Mouse (Mus musculus) stomach, postnatal 0 days (tissue): ENCODE results near the gene Eme1. TPM values are rescaled to one million over a fixed set of nuclear protein-coding genes. Genes with fewer than 3 reads are reported as not detected.

ENCODE experiments used
- ATAC-seq: fragments of 200-750 bp; cut with Nextera tagmentation; 2 replicates; pipeline ENCODE4 v1.8.0; 2017; ENCODE audit not compliant: low FRiP score, low TSS enrichment
- DNase-seq: peaks from one replicate; pipeline ENCODE4 v3.0.0-alpha.2; 2016; ENCODE audit warnings: low spot score
- H3K27ac ChIP-seq: fragments of 300-500 bp; sonication (generic); replicated peaks from 2 replicates; pipeline ENCODE4 v1.5.1; 2014; ENCODE audit warnings: mild to moderate bottlenecking, control low read depth
- H3K27me3 ChIP-seq: fragments of 300-500 bp; sonication (generic); 2 replicates; pipeline ENCODE4 v1.6.1; 2014; ENCODE audit warnings: low read length; ENCODE audit not compliant: control insufficient read depth, insufficient read depth
- H3K36me3 ChIP-seq: fragments of 300-500 bp; sonication (generic); 2 replicates; pipeline ENCODE4 v1.6.1; 2014; ENCODE audit warnings: low read length, mixed read lengths; ENCODE audit not compliant: control insufficient read depth, insufficient read depth
- H3K4me1 ChIP-seq: fragments of 300-500 bp; sonication (generic); replicated peaks from 2 replicates; pipeline ENCODE4 v1.6.1; 2014; ENCODE audit warnings: antibody characterized with exemption; ENCODE audit not compliant: control insufficient read depth, insufficient read depth
- H3K4me2 ChIP-seq: fragments of 300-500 bp; sonication (generic); replicated peaks from 2 replicates; pipeline ENCODE4 v1.6.1; 2014; ENCODE audit warnings: low read depth, mild to moderate bottlenecking, control low read depth, moderate library complexity
- H3K4me3 ChIP-seq: fragments of 300-500 bp; sonication (generic); 2 replicates; pipeline ENCODE4 v1.5.1; 2014; ENCODE audit warnings: low read depth, low read length, control low read depth
- H3K9ac ChIP-seq: fragments of 300-500 bp; sonication (generic); 2 replicates; pipeline ENCODE4 v1.6.1; 2014; ENCODE audit warnings: mild to moderate bottlenecking, low read length, control low read depth, mixed read lengths
- H3K9me3 ChIP-seq: fragments of 300-500 bp; sonication (generic); 2 replicates; pipeline ENCODE4 v1.6.1; 2016; ENCODE audit warnings: low read length; ENCODE audit not compliant: control insufficient read depth
- CTCF ChIP-seq: IDR thresholded peaks from 2 replicates; pipeline ENCODE4 v1.5.1; 2016; ENCODE audit warnings: antibody characterized with exemption, low read depth, mild to moderate bottlenecking, moderate library complexity
- EP300 ChIP-seq: optimal IDR thresholded peaks from 2 replicates; pipeline ENCODE3; 2016; ENCODE audit warnings: antibody characterized with exemption
- WGBS: fragments of 180-500 bp; shearing (Covaris S2); extraction: QIAGEN DNeasy Blood & Tissue Kit; methylation state at CpG from one replicate; pipeline ENCODE4 v1.1.7; 2014; 5-methylcytosine and 5-hydroxymethylcytosine counted together
- polyA plus RNA-seq: library from polyadenylated mRNA; unstranded; fragments of >200 nt; fragmentation: Nextera tagmentation; extraction: Ambion mirVana; gene quantifications from 2 replicates; pipeline ENCODE4 v1.2.1, GENCODE M21; 2015

Gene Eme1
- polyA plus RNA-seq, 1 experiment from 2014 or later: 3.4 TPM

DNA sequence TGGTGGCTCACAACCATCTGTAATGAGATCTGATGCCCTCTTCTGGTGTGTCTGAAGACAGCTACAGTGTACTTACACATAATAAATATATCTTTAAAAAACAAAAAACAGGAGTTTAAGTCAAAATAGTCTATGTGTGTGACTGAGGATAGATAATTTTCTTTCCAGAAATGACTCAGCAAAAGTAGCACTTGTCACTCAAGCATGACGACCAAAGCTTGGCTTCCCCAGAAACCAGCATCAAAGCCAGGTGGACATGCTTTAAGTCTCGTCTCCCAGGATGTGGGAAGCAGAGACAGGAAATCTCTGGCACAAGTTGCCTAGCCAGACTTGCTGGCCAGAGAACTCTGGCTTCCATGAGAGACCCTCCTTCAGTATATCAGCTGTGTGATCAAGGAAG, 31.6 kb downstream of the Eme1 start:
- ATAC-seq (no peak), DNase-seq (no peak)
- Histone ChIP-seq H3K27ac (no peak overlapping the region), H3K36me3 (no peaks in the 10 kb centered on the region), H3K27me3 (no peaks in the 10 kb centered on the region), H3K4me1 (no peaks in the 10 kb centered on the region), H3K4me2 (no peak overlapping the region), H3K4me3 (no peak overlapping the region), H3K9me3 (no peaks in the 10 kb centered on the region), H3K9ac (no peak overlapping the region)
- WGBS: 78% methylated on average over 2 of the region's 2 CpGs
- TF ChIP-seq EP300 (no peak), CTCF (no peak)

DNA sequence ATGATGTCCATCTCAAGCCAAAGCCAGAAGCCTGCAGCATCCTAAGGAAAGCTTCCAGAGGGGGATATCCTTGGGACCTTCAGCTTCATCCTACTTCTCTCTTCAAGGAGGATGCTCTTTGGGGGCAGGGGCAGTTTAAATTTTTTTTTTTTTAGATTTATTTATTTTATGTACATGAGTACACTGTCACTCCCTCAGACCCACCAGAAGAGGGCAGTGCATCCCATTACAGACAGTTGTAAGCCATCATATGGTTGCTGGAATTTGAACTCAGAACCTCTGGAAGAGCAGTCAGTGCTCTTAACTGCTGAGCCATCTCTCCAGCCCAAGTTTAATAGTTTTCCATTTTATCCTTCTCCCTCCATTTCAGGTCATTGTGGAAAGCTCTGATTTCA, 32.3 kb downstream of the Eme1 start:
- no peak for TF ChIP-seq EP300
- TF ChIP-seq CTCF: peak; percentile 42; the same call in 1 of the 2 replicates
- ATAC-seq: no peak
- H3K9ac ChIP-seq: no peak overlapping the region

DNA sequence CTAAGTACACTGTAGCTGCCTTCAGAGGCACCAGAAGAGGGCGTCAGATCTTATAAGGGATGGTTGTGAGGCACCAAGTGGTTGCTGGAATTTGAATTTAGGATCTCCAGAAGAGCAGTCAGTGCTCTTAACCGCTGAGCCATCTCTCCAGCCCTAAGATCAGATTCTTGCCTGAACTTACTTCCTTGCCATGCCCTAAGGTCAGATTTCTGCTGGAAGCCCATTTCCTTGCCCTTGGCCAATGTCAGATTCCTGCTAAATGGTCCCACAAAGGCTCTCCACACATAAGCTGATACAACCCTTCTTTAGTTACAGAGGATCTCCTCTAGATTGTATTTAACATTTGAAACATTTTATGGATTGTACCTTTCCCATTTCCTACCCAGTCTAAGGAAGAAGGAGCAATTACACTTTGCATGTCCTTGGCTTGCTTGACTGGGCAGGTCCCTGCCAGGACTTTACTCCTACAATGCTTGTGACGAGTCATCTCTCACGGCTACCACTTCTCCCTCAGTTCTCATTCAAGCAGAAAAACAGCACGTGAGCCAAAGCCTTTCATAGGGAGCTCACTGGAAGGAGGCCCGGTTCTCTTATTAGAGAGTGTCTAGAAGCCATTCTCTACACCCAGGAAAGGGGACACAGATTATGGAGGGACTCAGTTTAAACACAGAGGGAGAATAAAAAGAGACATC, 32.9 kb downstream of the Eme1 start:
- Histone ChIP-seq H3K36me3 (no peaks in the 10 kb centered on the region), H3K27me3 (no peaks in the 10 kb centered on the region), H3K9ac (no peak overlapping the region), H3K27ac (no peak overlapping the region), H3K4me1 (no peaks in the 10 kb centered on the region), H3K4me2 (no peak overlapping the region), H3K4me3 (no peak overlapping the region), H3K9me3 (no peaks in the 10 kb centered on the region)
- DNase-seq: no peak
- TF ChIP-seq CTCF (no peak), EP300 (no peak)
- no peak for ATAC-seq
- WGBS: 56% methylated on average over 6 of the region's 6 CpGs

More for the DNA sequence above, 32.3 kb downstream of the Eme1 start:
- no peaks in the 10 kb centered on the region for H3K36me3 ChIP-seq
- H3K4me1 ChIP-seq: no peaks in the 10 kb centered on the region
- H3K27ac ChIP-seq: no peak overlapping the region
- H3K4me2 ChIP-seq: no peak overlapping the region
- no peaks in the 10 kb centered on the region for H3K27me3 ChIP-seq
- DNase-seq: no peak
- H3K9me3 ChIP-seq: no peaks in the 10 kb centered on the region
- H3K4me3 ChIP-seq: no peak overlapping the region

DNA sequence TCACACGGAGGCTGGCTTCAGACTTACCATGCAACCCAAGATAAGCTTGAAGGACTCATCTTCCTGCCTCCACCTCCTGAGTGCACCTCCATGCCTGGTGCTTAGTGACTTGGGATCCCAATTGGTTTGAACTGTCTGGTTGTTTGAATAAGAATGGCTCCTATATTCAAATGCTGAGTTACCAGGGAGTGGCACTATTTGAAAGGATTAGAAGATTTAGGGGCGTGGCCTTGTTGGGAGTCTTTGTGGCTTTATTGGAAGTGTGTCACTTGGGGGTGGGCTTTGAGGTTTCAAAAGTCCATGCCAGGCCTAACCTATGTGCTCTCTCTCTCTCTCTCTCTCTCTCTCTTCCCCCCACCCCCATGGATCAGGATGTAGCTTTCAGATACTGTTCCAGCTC, 36.1 kb downstream of the Eme1 start:
- H3K4me2 ChIP-seq: no peak overlapping the region
- no peaks in the 10 kb centered on the region for H3K27me3 ChIP-seq
- no peak overlapping the region for H3K9ac ChIP-seq
- ATAC-seq (no peak), DNase-seq (no peak)
- TF ChIP-seq EP300 (no peak), CTCF (no peak)
- no peak overlapping the region for H3K27ac ChIP-seq
- H3K4me1 ChIP-seq: no peaks in the 10 kb centered on the region
- WGBS: 91% methylated on average over 2 of the region's 2 CpGs
- H3K36me3 ChIP-seq: no peaks in the 10 kb centered on the region
- no peaks in the 10 kb centered on the region for H3K9me3 ChIP-seq
- H3K4me3 ChIP-seq: no peak overlapping the region

DNA sequence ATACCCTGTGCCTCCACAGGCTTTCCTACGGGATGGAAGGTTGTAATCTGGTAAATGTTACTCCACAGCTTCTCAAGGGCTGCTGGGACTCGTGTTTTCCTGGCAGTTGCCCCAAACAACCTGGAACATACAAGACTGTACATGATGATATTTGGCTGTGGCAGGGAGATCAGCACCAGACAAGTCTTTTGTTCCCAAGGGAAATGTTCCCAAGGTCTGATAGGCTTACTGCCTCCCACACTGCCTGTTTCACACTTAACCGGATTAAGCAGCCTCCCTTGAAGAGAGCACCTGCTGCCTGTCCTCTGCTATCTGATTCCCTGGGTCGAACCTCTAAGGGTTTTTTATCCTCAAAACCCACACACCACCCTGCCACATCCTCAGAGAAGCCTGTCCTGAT, 38.3 kb downstream of the Eme1 start:
- 11% methylated on average over 4 of the region's 4 CpGs for WGBS
- H3K9me3 ChIP-seq: no peaks in the 10 kb centered on the region
- TF ChIP-seq CTCF: no peak
- no peak for TF ChIP-seq EP300
- ATAC-seq (no peak), DNase-seq (no peak)
- no peak overlapping the region for H3K4me2 ChIP-seq
- H3K9ac ChIP-seq: no peak overlapping the region
- H3K4me1 ChIP-seq: no peaks in the 10 kb centered on the region
- no peaks in the 10 kb centered on the region for H3K27me3 ChIP-seq
- no peak overlapping the region for H3K27ac ChIP-seq
- H3K4me3 ChIP-seq: no peak overlapping the region
- H3K36me3 ChIP-seq: no peaks in the 10 kb centered on the region

DNA sequence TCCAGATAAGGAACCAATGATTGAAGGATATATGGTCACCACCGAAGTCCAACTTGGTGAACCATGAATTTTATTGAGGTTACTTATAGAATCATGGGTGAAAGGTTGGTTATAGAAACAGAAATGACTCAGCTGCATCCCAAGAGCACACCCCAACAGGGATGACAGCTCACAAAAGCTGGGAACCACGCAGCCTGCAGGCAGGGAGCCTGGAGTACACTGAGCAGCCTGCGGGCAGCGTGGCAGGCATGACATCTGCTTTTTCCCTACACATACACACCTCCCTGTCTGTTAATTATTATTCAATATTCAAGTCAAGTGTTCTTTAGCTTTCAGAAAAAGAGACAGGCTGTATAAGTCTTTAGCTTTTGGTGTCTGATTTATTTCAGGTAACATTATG, 39.2 kb downstream of the Eme1 start:
- no peak for DNase-seq
- Histone ChIP-seq H3K36me3 (no peaks in the 10 kb centered on the region), H3K9ac (no peak overlapping the region), H3K27ac (no peak overlapping the region), H3K4me1 (no peaks in the 10 kb centered on the region), H3K4me2 (no peak overlapping the region), H3K4me3 (no peak overlapping the region), H3K27me3 (no peaks in the 10 kb centered on the region), H3K9me3 (no peaks in the 10 kb centered on the region)
- TF ChIP-seq EP300: no peak
- TF ChIP-seq CTCF: no peak
- 70% methylated on average over 4 of the region's 4 CpGs for WGBS
- ATAC-seq: peak; percentile 29; the same call in 1 of the 2 replicates
